Mouse (Mus musculus): Measurements from ENCODE around the gene Rpl35. TPM values are rescaled to one million over a fixed set of nuclear protein-coding genes. Genes with fewer than 3 reads are reported as not detected.
A peak's percentile ranks its signal among the peaks of the same experiment; 100 is the strongest.

Rpl35 gene
- polyA plus RNA-seq, 1 experiment, result 1,492 TPM

- peak; percentile 25 for TF ChIP-seq MAX (IDR thresholded peaks at IDR 0.05)
- no peak for TF ChIP-seq CEBPB (IDR thresholded peaks at IDR 0.05; ENCODE audit: low read depth)
- no peaks in the 10 kb centered on the region for H3K27me3 ChIP-seq (ENCODE audit: control insufficient read depth, insufficient read depth, insufficient read length)
- no peaks in the 10 kb centered on the region for H3K36me3 ChIP-seq (ENCODE audit: control insufficient read depth, insufficient read depth)
- H3K79me2 ChIP-seq (ENCODE audit: control insufficient read depth, insufficient read depth), result no peaks in the 10 kb centered on the region
- H3K79me3 ChIP-seq (ENCODE audit: low read depth), result no peaks in the 10 kb centered on the region
- H3K4me3 ChIP-seq (ENCODE audit: insufficient read depth, poor library complexity, severe bottlenecking), result no peak overlapping the region
- no peak overlapping the region for H3ac ChIP-seq (ENCODE audit: control insufficient read depth, insufficient read length, low read depth)
Observed at GRCm38 (mm10) chr2:38987371-38987770, 18.1 kb downstream of the Rpl35 start.

GRCm38 (mm10) chr2:38986580-38986979 is 18.8 kb downstream of the Rpl35 start:
- H3K27me3 ChIP-seq (ENCODE audit: control insufficient read depth, insufficient read depth, insufficient read length), result no peaks in the 10 kb centered on the region
- H3K79me2 ChIP-seq (ENCODE audit: control insufficient read depth, insufficient read depth), result no peaks in the 10 kb centered on the region
- H3K36me3 ChIP-seq (ENCODE audit: control insufficient read depth, insufficient read depth), result no peaks in the 10 kb centered on the region
- TF ChIP-seq CTCF (IDR thresholded peaks at IDR 0.05; ENCODE audit: control insufficient read depth, insufficient read depth, insufficient read length), result no peak
- TF ChIP-seq FOSL1 (IDR thresholded peaks at IDR 0.05; ENCODE audit: insufficient read depth, low read length, poor library complexity, severe bottlenecking), result no peak
- no peak for TF ChIP-seq MAX (IDR thresholded peaks at IDR 0.05)
- no peak for TF ChIP-seq USF1 (IDR thresholded peaks at IDR 0.05; ENCODE audit: low read depth)
- no peak for TF ChIP-seq CEBPB (IDR thresholded peaks at IDR 0.05; ENCODE audit: low read depth)
- no peak for TF ChIP-seq MYOD1 (IDR thresholded peaks at IDR 0.05; ENCODE audit: control insufficient read depth, insufficient read length, low read depth)
- no peak for TF ChIP-seq MYOG (IDR thresholded peaks at IDR 0.05; ENCODE audit: control insufficient read depth, extremely low read depth, insufficient read length)
- no peak overlapping the region for H3ac ChIP-seq (ENCODE audit: control insufficient read depth, insufficient read length, low read depth)
- H3K4me3 ChIP-seq (ENCODE audit: insufficient read depth, poor library complexity, severe bottlenecking), result no peak overlapping the region
- no peaks in the 10 kb centered on the region for H3K79me3 ChIP-seq (ENCODE audit: low read depth)

DNA sequence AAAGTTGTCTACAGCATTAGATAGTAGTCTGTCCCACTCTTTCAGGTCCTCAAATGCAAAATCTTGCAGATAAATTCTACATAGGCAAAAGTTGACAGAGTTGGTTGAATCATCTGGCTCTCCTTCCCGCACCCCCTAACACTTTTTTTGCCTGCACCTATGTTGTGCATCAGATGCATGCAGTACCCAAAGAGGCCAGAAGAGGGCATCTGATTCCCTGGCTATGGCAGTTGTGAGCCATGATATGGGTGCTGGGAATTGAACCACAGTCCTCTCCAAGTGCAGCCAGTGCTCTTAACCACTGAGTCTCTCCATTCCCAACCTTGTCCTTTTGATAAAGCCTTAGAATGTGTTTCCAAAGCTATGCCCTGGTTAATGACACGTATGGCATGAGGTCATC is 22.0 kb downstream of the Rpl35 start:
- TF ChIP-seq MAX (IDR thresholded peaks at IDR 0.05) (no peak), CEBPB (IDR thresholded peaks at IDR 0.05; ENCODE audit: low read depth) (no peak), USF1 (IDR thresholded peaks at IDR 0.05; ENCODE audit: low read depth) (no peak)
- Histone ChIP-seq H3K27me3 (ENCODE audit: control insufficient read depth, insufficient read depth, insufficient read length) (no peaks in the 10 kb centered on the region), H3ac (ENCODE audit: control insufficient read depth, insufficient read length, low read depth) (no peak overlapping the region), H3K79me2 (ENCODE audit: control insufficient read depth, insufficient read depth) (no peaks in the 10 kb centered on the region), H3K79me3 (ENCODE audit: low read depth) (no peaks in the 10 kb centered on the region), H3K4me3 (ENCODE audit: insufficient read depth, poor library complexity, severe bottlenecking) (no peak overlapping the region), H3K36me3 (ENCODE audit: control insufficient read depth, insufficient read depth) (no peaks in the 10 kb centered on the region)

DNA sequence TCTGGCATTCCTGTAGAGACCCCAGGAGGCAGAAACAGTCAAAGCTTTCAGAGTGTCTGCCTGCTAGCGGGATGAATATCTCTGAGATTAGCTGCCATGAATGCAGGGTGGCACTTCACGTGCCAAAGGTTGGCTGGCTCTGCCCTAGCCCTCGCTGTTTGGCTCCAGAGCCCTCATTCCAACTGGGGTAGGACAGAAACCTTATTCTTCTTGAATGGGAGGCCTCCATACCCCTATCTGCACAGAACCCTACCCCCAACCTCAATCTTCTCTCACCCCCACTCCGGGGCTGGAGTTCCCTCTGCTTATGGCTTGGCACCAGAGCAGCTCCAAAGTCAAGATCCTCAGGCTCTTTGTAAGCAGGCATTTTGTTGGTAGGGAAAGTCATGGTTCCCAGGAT is 27.6 kb downstream of the Rpl35 start:
- Histone ChIP-seq H3ac (ENCODE audit: control insufficient read depth, insufficient read length, low read depth) (no peak overlapping the region), H3K36me3 (ENCODE audit: control insufficient read depth, insufficient read depth) (no peaks in the 10 kb centered on the region), H3K79me2 (ENCODE audit: control insufficient read depth, insufficient read depth) (no peaks in the 10 kb centered on the region), H3K27me3 (ENCODE audit: control insufficient read depth, insufficient read depth, insufficient read length) (no peaks in the 10 kb centered on the region), H3K4me3 (ENCODE audit: insufficient read depth, poor library complexity, severe bottlenecking) (no peak overlapping the region), H3K79me3 (ENCODE audit: low read depth) (no peaks in the 10 kb centered on the region)
- TF ChIP-seq CTCF (IDR thresholded peaks at IDR 0.05; ENCODE audit: control insufficient read depth, insufficient read depth, insufficient read length), result no peak
- TF ChIP-seq FOSL1 (IDR thresholded peaks at IDR 0.05; ENCODE audit: insufficient read depth, low read length, poor library complexity, severe bottlenecking), result no peak

GRCm38 (mm10) chr2:38975941-38976805 is 29.3 kb downstream of the Rpl35 start:
- TF ChIP-seq CTCF (IDR thresholded peaks at IDR 0.05; ENCODE audit: control insufficient read depth, insufficient read depth, insufficient read length) (no peak), FOSL1 (IDR thresholded peaks at IDR 0.05; ENCODE audit: insufficient read depth, low read length, poor library complexity, severe bottlenecking) (no peak)

DNA sequence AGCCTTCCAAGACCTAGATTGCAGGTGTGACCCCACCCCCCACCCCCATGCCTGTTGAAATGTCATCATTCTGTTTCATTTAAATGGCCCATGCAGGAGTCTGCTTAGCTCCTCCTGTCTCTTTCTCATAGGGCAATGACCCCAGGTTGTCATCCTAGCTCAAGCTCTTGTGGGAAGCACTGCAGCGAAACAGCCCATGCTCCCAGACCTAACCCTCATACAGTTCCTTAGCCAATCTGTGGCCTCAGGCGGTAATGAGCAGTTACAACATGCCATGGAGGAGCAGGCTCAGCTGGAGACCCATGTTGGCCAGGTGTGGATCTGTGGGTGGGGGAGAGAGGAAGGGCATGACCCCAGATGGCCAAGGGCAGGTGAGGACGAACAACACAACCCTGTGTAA is 30.2 kb downstream of the Rpl35 start:
- Histone ChIP-seq H3K36me3 (ENCODE audit: control insufficient read depth, insufficient read depth) (no peaks in the 10 kb centered on the region), H3K79me2 (ENCODE audit: control insufficient read depth, insufficient read depth) (no peaks in the 10 kb centered on the region), H3K4me3 (ENCODE audit: insufficient read depth, poor library complexity, severe bottlenecking) (no peak overlapping the region), H3K27me3 (ENCODE audit: control insufficient read depth, insufficient read depth, insufficient read length) (no peaks in the 10 kb centered on the region), H3ac (ENCODE audit: control insufficient read depth, insufficient read length, low read depth) (no peak overlapping the region), H3K79me3 (ENCODE audit: low read depth) (no peaks in the 10 kb centered on the region)
- TF ChIP-seq CTCF (IDR thresholded peaks at IDR 0.05; ENCODE audit: control insufficient read depth, insufficient read depth, insufficient read length) (no peak), MAX (IDR thresholded peaks at IDR 0.05) (no peak), CEBPB (IDR thresholded peaks at IDR 0.05; ENCODE audit: low read depth) (no peak), MYOG (IDR thresholded peaks at IDR 0.05; ENCODE audit: control insufficient read depth, extremely low read depth, insufficient read length) (no peak), FOSL1 (IDR thresholded peaks at IDR 0.05; ENCODE audit: insufficient read depth, low read length, poor library complexity, severe bottlenecking) (no peak), USF1 (IDR thresholded peaks at IDR 0.05; ENCODE audit: low read depth) (no peak), MYOD1 (IDR thresholded peaks at IDR 0.05; ENCODE audit: control insufficient read depth, insufficient read length, low read depth) (no peak)

More at GRCm38 (mm10) chr2:38975941-38976805, 29.3 kb downstream of the Rpl35 start:
- no peaks in the 10 kb centered on the region for H3K79me2 ChIP-seq (ENCODE audit: control insufficient read depth, insufficient read depth)
- H3K36me3 ChIP-seq (ENCODE audit: control insufficient read depth, insufficient read depth), result no peaks in the 10 kb centered on the region
- no peaks in the 10 kb centered on the region for H3K27me3 ChIP-seq (ENCODE audit: control insufficient read depth, insufficient read depth, insufficient read length)
- no peak overlapping the region for H3ac ChIP-seq (ENCODE audit: control insufficient read depth, insufficient read length, low read depth)
- H3K4me3 ChIP-seq (ENCODE audit: insufficient read depth, poor library complexity, severe bottlenecking), result no peak overlapping the region
- H3K79me3 ChIP-seq (ENCODE audit: low read depth), result no peaks in the 10 kb centered on the region
